Mouse (Mus musculus) forebrain, embryonic 10.5 days (tissue): ENCODE results near the gene Rnaset2b. TPM values are rescaled to one million over a fixed set of nuclear protein-coding genes. Genes with fewer than 3 reads are reported as not detected.
A peak's percentile ranks its signal among the peaks of the same experiment; 100 is the strongest.
"Not testable (repeated sequence)": the region's sequence is repeated elsewhere in the genome, so short reads cannot be mapped to it uniquely, and the experiment has no call there.

Experiments used
- DNase-seq: peaks from one replicate; pipeline ENCODE4 v3.0.0-alpha.2; 2017; ENCODE audit warnings: low spot score; ENCODE audit errors: extremely low spot score
- H3K27ac ChIP-seq: fragments of 300-500 bp; sonication (generic); 2 replicates; pipeline ENCODE4 v1.5.1; 2016; ENCODE audit warnings: mild to moderate bottlenecking
- H3K27me3 ChIP-seq: fragments of 300-500 bp; sonication (generic); 2 replicates; pipeline ENCODE4 v1.6.1; 2016; ENCODE audit warnings: mild to moderate bottlenecking; ENCODE audit not compliant: poor library complexity, severe bottlenecking
- H3K36me3 ChIP-seq: fragments of 300-500 bp; sonication (generic); replicated peaks from 2 replicates; pipeline ENCODE4 v1.6.1; 2016; ENCODE audit warnings: mild to moderate bottlenecking, moderate library complexity
- H3K4me1 ChIP-seq: fragments of 300-500 bp; sonication (generic); 2 replicates; pipeline ENCODE4 v1.6.1; 2016
- H3K4me3 ChIP-seq: fragments of 300-500 bp; sonication (generic); 2 replicates; pipeline ENCODE4 v1.5.1; 2016; ENCODE audit warnings: mild to moderate bottlenecking, moderate library complexity
- H3K9me3 ChIP-seq: fragments of 300-500 bp; sonication (generic); 2 replicates; pipeline ENCODE4 v1.6.1; 2016; ENCODE audit warnings: mild to moderate bottlenecking, moderate library complexity
- WGBS: fragments of 180-500 bp; shearing (Covaris S2); methylation state at CpG from one replicate; pipeline ENCODE4 v1.1.7; 2016; 5-methylcytosine and 5-hydroxymethylcytosine counted together
- polyA plus RNA-seq: library from polyadenylated mRNA; unstranded; fragments of >200 nt; fragmentation: Nextera tagmentation; extraction: Ambion mirVana; gene quantifications from 2 replicates; pipeline ENCODE4 v1.2.1, GENCODE M21; 2016

The Rnaset2b gene
- polyA plus RNA-seq: 114 and 121 TPM in 2 replicates

DNA sequence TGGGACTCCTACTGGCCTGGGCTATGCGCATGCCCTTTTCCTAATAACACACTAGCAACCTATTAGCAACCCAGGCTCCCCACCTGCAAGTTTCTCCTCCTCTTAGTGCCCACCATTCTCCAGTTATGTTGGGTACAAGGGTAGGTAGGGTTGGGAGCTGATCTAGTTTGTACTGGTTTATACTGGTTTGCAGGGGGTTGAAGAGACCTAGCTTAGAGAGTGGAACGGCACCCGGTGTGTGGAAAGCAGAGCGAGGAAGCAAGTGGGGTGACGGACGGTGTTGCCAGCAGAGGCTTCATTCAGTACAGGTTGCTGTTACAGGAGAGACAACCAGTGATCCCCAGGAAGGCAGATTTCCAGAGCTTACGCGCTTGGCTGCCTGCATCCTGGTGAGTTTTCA is at the start of gene Rnaset2b:
Gene Rnaset2b (plus strand): TSS at position 301 of the 400 bp plus-strand sequence.
- H3K9me3 ChIP-seq, H3K36me3 ChIP-seq, DNase-seq, H3K27me3 ChIP-seq, H3K4me1 ChIP-seq, H3K4me3 ChIP-seq, H3K27ac ChIP-seq: not testable (repeated sequence)
- WGBS: 86% methylated on average over 1 of the region's 8 CpGs

DNA sequence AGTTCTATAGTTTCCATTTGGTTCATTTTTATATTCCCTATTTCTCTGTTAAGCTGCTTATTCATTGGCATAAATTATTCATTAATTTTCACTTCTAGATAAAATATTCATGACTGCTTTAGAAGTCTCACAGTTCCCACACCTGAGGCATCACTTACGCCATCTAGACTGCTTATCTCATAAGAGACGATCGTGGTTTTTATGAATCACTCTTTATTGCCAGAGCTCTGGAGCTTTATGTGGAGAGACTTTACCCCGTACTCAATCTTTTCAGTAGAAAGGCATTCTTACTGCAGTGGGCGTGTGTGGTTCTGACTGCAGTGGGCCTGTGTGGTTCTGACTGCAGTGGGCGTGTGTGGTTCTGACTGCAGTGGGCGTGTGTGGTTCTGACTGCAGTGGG is 38.8 kb upstream of the Rnaset2b start:
- not testable (repeated sequence) for H3K27me3 ChIP-seq, DNase-seq, H3K36me3 ChIP-seq, H3K4me3 ChIP-seq, H3K9me3 ChIP-seq, H3K4me1 ChIP-seq, H3K27ac ChIP-seq
- 96% methylated on average over 7 of the region's 7 CpGs for WGBS

DNA sequence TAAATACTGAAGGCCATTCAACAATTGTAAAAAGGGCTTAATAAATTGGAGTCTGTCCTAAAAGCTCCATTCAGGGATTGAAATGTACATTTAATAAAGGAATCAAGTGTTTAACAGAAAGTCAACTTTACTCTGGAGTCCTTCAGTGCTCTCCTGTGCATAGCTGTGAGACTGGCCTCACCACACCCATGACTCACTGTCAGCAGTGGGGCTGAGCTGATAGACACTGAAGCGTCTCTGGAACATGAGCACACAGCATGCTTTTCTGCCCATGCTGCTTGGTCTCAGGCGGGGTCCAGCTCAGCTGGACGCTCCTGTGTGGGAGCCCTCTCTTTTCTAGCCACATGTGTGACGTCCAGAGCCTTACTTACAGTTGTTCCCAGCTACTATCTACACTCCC is 27.9 kb upstream of the Rnaset2b start:
- no CpG with 5 or more reads among the region's 4 CpGs for WGBS

GRCm38 (mm10) chr17:6947637-6947983 is 22.8 kb upstream of the Rnaset2b start:
- not testable (repeated sequence) for DNase-seq, H3K4me1 ChIP-seq, H3K36me3 ChIP-seq, H3K27me3 ChIP-seq, H3K9me3 ChIP-seq, H3K27ac ChIP-seq
- peak overlapping the region; percentile 62 for H3K4me3 ChIP-seq
- WGBS: 0% methylated on average over 1 of the region's 8 CpGs

More for the DNA sequence above, 27.9 kb upstream of the Rnaset2b start:
- H3K36me3 ChIP-seq, H3K27me3 ChIP-seq, H3K27ac ChIP-seq, DNase-seq, H3K9me3 ChIP-seq, H3K4me3 ChIP-seq, H3K4me1 ChIP-seq: not testable (repeated sequence)

DNA sequence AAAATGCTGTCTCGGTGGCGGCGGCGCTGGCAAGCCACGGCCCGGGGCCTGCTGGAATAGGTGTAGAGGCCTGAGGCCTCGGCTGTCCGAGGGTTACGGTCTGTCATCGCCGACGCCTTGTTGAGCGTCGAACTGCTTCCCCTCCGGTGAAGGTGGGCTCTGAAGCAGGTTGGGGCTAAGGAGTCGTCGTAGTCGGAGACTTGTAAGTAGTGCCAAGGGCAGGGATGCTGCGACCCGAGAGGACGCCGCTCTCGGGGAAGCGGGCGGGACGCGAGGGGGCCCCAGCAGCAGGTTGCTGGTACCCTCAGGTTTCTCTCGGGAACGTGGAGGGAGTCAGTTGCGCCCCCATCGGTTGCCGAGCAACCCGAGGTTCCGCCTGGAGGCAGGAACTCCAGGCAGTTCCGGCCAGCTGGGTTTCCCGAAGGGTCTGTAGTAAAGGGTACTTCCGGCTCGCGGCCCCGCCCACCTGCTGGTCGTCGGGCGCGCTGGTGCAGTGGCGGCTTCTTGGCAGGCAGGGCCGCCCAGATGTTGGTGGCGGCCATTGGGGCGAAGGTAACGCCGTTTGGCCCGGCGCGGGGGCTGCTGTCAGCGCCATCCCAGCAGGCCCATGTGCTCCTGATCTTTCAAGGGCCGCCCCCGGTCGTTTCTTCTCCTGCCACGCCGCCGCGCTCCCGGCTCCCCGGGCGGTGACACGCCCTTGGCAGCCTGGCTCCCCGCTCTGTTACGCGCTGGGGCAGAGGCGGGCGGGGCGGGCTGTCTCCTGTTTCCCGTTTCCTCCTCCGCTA is 22.3 kb upstream of the Rnaset2b start, which contains the start of gene Rsph3b:
Gene Rsph3b (minus strand): TSS at position 699 of the 785 bp plus-strand sequence.
- Histone ChIP-seq H3K27ac (peak within 1 kb of the TSS; percentile 87), H3K4me3 (peak within 1 kb of the TSS; percentile 62)
- H3K27me3 ChIP-seq, H3K4me1 ChIP-seq, H3K36me3 ChIP-seq, H3K9me3 ChIP-seq: not testable (repeated sequence)
- DNase-seq: peak; percentile 91
- 1% methylated on average over 70 of the region's 73 CpGs for WGBS

GRCm38 (mm10) chr17:6948769-6949228 is 21.6 kb upstream of the Rnaset2b start:
- DNase-seq, H3K27me3 ChIP-seq, H3K4me1 ChIP-seq, H3K36me3 ChIP-seq, H3K9me3 ChIP-seq: not testable (repeated sequence)
- H3K27ac ChIP-seq: peak overlapping the region; percentile 87
- WGBS: 22% methylated on average over 9 of the region's 9 CpGs
- peak overlapping the region; percentile 62 for H3K4me3 ChIP-seq

DNA sequence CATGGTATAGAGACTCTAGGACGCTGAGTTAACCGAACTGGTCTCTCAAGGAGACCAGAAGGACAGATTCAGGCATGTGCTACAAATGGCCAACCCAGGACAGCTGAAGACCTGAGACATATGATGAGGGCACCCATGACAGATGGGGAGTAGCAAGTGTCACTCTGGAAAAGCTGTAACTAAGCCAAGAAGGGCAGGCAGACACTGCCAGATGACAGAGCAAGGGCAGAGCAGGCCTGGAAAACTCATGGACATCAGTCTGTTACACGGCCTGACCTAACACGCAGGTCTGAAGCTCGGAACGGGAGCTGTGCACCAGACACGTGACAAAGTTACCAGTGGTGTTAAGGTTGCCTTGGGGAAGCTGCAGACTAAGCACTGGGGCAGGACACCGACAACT is 11.6 kb upstream of the Rnaset2b start:
- not testable (repeated sequence) for H3K9me3 ChIP-seq, H3K4me1 ChIP-seq, DNase-seq, H3K4me3 ChIP-seq, H3K27me3 ChIP-seq, H3K27ac ChIP-seq
- peaks cover 23% of the 10 kb centered on the region for H3K36me3 ChIP-seq
- WGBS: 94% methylated on average over 7 of the region's 8 CpGs

DNA sequence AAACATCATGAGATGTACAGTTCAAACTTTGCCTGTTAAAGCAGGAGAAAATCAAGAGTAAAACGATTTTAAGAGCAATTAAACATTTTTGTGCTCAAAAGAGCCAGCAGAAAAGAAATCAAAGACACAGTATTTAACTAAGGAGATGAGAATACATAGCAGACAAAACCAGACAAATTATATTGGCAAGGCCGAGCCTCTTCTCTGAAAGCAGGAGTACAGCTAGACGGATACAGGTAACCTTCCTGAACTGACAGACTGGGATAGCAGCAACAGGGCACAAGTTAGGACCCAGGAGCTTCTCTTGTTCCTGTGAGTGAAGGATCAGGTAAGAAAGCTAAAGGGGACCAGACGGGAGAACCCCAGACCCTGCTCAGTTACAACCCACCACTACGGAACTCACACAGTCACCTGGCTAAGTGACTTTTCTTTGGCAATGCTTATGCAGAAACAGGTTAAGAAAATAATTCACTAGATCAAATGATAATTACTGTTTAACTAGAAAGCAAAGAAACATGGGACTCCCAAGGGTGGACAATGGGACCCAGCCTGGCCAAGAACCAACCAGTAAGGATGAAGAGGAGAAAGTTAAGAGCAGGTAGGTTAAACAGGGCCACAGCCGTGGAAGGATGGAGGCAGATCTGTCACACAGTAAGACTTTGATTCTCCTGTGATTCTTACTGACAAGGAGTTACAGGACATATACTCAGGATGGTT is 10.7 kb upstream of the Rnaset2b start:
- whole genome bisulfite sequencing: 62% methylated on average over 5 of the region's 6 CpGs

GRCm38 (mm10) chr17:6960349-6960748 is 10.1 kb upstream of the Rnaset2b start:
- H3K27me3 ChIP-seq, H3K9me3 ChIP-seq, H3K4me1 ChIP-seq, DNase-seq: not testable (repeated sequence)
- Histone ChIP-seq H3K4me3 (peak overlapping the region; percentile 59), H3K27ac (peak overlapping the region; percentile 90; the same call in 1 of the 2 replicates), H3K36me3 (peaks cover 14% of the 10 kb centered on the region)
- 0% methylated on average over 12 of the region's 12 CpGs for WGBS

More for the DNA sequence above, 10.7 kb upstream of the Rnaset2b start:
- Histone ChIP-seq H3K36me3 (peaks cover 21% of the 10 kb centered on the region), H3K4me3 (peak overlapping the region; percentile 59)
- not testable (repeated sequence) for H3K27me3 ChIP-seq, DNase-seq, H3K9me3 ChIP-seq, H3K4me1 ChIP-seq, H3K27ac ChIP-seq

GRCm38 (mm10) chr17:6960776-6961175 is 9.7 kb upstream of the Rnaset2b start, which contains the start of gene Tagap1:
Gene Tagap1 (minus strand): TSS chr17:6961156.
- not testable (repeated sequence) for H3K9me3 ChIP-seq, H3K27me3 ChIP-seq, H3K4me1 ChIP-seq
- H3K4me3 ChIP-seq: peak within 1 kb of the TSS; percentile 59
- peak within 1 kb of the TSS; percentile 90 for H3K27ac ChIP-seq
- H3K36me3 ChIP-seq: peaks cover 12% of the 10 kb centered on the region
- WGBS: 1% methylated on average over 43 of the region's 51 CpGs
- peak; percentile 21 for DNase-seq

GRCm38 (mm10) chr17:6961181-6962000 is 9.0 kb upstream of the Rnaset2b start:
- peak; percentile 18 for DNase-seq
- not testable (repeated sequence) for H3K4me1 ChIP-seq, H3K27me3 ChIP-seq, H3K27ac ChIP-seq, H3K9me3 ChIP-seq, H3K36me3 ChIP-seq
- peak overlapping the region; percentile 40 for H3K4me3 ChIP-seq
- WGBS: 1% methylated on average over 22 of the region's 48 CpGs

GRCm38 (mm10) chr17:6962339-6962738 is 8.1 kb upstream of the Rnaset2b start:
- H3K9me3 ChIP-seq, H3K36me3 ChIP-seq, H3K27ac ChIP-seq, DNase-seq, H3K4me3 ChIP-seq, H3K4me1 ChIP-seq, H3K27me3 ChIP-seq: not testable (repeated sequence)
- whole genome bisulfite sequencing: 77% methylated on average over 4 of the region's 6 CpGs
